Mouse (Mus musculus): ENCODE data around the gene Ccl6. TPM values are rescaled to one million over a fixed set of nuclear protein-coding genes. Genes with fewer than 3 reads are reported as not detected.
A peak's percentile ranks its signal among the peaks of the same experiment; 100 is the strongest.

The Ccl6 gene
- total RNA-seq, 2 experiments from 2014 or later: 9.9 to 12.8 TPM

DNA sequence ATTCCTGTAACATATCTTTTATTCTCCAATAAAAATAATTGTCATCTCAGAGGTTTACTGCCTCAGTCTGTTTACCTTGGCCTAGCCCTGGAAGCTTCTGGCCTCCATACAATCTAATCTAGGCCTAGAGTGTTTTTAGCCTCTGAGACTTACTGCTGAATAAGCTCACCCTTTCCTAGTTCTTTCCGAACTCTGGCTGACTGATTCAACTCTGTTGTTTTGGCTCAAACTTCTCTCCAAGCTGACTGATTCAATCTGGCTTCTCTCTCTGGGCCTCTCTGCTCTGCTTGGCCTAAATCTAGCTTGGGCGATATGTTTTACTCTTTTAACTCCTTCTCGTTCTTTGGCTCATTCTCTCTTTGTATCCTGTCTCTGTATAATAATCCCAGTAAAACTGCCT lies 6.1 kb upstream of the Ccl6 start:
- intact Hi-C loops (cut with DNase I): no loop called here
- no peak for DNase-seq

DNA sequence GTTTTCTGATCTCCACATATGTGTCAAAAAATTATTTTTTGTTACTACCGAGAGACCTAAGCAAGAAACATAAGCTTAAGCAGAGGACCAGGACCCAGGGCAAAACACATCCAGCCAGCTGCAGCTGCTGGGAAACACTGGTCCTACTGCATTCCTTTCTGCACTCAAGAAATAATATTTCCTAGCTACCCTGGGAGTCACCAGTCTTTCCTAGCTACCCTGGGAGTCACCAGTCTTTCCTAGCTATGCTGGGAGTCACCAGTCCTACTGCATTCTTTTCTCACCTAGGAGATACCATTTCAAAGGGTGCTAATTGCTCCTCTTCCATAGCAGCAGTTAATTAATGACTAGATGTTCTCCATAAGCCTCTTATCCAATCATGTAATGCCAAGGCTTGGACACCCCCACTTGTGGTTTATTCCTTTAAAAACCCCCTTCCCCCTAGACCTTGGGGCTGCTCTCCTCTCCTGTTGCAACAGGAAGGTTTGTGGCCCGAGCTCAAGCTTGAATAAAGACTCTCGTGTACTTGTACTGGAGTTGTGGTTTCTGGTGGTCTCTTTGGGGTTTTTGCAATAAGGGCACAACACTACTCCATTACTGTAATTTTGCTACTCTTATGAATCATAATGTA lies 5.4 kb upstream of the Ccl6 start:
- intact Hi-C loops (cut with DNase I): no loop called here
- no peak for DNase-seq

DNA sequence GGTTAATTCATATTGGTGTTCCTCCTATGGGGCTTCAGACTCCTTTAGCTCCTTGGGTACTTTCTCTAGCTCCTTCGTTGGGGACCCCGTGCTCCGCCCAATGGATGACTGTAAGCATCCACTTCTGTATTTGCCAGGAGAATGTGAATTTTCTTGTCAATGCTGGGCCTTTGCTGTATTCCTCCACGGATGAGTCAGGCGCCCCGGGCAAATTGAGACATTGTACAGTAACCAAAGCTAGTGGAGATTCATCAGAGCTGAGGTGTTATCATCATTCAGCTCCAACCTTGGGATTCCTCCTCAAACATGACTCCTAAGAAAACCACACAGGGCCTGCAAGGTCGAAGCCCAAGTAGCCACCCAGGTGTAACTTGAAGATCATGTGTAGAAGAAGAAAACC lies 4.9 kb upstream of the Ccl6 start:
- DNase-seq: no peak
- intact Hi-C loops (cut with DNase I): no loop called here

DNA sequence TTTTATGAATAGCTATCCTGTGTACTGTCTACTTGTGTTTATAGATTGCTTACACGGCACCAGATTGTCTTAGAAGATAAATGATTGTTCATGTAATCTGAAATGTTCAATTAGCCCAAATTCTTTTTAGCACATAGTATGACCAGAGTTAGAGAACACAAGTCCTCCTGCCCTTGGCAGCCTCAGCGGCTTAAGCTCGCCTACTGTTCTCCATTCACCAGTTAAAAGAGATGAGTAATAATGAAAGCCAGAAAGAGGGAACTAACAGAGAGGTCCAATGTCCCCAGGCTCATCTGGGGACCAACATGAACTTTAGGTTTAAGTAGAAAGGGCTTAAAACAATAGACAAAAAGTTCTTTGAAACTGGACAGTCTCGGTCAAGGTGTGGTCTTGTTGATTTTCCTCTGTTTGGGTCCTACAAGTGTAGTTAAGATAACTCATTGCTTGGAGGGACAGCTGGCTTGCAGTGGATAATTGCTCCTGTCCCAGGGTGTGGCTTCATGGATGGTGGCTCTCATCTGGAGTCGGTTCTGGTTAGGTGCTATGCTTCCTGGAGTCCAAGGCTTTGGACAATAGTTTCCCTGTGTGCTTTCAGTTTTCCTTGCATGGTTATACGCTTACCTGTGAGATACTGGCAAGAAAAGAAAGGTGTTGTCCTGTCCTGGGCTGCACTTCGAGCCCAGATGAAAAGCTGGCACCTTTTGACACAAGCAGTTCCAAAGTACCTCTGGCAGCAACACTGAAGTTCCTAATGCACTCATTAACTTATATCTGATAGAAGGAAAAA lies 3.0 kb upstream of the Ccl6 start:
- DNase-seq: no peak

DNA sequence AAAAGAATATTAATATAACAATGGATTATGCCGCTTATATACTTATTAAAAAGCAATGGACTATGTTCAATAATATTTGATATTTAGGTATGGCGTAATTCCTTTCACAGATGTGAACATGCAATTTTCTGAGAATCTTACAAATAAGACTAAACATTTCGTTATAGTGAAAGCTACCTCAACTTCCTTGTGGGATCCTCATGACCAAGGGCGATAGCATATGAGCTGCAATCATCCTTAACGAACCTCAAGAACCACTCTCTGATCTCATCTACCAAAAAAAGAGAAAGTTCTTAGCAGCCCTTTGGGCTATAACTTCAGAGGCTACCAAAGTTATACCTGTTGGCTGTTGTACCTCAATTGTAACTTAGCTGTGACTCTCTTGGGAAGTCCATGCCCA lies 566 bp upstream of the Ccl6 start:
- intact Hi-C loops (cut with DNase I): no loop called here
- no peak for DNase-seq

More for the DNA sequence above, 3.0 kb upstream of the Ccl6 start:
- intact Hi-C loops (cut with DNase I): no loop called here

DNA sequence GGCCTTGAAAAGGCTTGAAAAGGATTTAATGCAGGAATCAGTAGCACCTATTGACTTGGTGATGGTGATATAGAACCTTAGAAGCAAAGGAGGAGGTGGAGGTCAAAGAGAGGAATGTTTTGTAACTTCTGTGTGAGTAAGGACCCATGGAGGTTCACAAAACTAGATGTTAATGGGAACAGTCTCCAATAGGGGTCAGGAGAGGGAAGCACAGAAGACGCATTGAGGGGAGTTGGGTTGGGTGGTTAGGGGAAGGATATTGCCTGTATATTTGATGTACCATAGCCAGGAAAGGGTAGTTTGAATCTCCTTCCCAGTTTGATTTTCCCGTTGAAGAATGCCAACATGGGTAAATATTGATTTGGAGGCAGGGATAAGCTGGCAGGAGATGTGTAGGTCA lies 8.7 kb downstream of the Ccl6 start:
- intact Hi-C loops (cut with DNase I): no loop called here
- DNase-seq: no peak

DNA sequence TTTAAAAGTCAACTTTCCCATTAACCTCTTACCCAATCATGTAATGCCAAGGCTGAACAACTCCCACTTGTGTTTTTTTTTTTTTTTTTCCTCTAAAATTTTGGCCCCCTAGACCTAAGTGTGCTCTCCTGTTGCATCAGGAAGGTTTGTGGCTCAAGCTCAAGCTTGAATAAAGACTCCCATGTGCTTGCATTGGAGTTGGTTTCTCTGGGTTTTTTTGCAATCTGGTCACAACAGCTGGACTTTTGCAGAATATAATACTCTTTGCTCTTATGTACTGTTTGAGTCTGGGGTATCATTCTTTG lies 9.5 kb downstream of the Ccl6 start:
- DNase-seq: no peak
- intact Hi-C loops (cut with DNase I): no loop called here

DNA sequence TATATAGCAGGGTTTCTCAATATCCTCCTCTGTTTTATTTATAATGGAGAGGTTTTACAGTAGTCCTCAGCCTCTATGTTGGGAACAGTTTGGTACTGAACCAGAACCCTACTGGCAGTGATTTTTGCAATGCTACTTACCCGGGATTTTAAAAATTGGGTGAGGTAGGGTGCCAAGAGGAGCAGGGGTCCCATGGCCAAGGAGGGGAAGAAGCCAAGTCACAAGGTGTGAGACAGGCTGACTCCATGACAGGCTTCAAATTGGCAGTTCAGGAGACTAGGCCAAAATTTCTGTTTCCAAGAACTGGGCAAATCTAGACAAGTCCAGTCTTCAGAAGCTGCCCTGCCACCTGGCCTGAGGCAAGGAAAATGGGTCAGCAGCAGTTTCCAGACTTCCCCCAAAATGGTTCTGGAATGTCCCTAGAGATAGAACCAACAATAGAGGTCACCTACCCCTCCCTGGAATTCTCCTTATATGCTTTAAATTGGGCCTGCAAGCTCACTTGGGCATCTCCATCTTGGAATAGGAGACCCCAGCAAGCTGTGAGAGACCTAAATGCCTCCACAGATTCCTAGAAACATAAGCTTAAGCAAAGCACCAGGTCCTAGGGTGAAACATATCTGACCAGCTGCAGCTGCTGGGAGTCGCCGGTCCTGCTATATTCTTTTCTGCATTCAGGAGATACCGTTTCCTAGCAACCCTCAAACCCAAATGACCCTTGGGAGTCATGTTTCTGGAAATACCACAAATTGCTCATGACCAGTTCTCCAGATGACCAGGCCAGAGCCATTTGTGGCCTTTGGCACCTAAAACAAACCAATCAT lies 10.0 kb downstream of the Ccl6 start:
- DNase-seq: peak in 1 of 2 experiments; percentile 14
- intact Hi-C loops (cut with DNase I): no loop called here

DNA sequence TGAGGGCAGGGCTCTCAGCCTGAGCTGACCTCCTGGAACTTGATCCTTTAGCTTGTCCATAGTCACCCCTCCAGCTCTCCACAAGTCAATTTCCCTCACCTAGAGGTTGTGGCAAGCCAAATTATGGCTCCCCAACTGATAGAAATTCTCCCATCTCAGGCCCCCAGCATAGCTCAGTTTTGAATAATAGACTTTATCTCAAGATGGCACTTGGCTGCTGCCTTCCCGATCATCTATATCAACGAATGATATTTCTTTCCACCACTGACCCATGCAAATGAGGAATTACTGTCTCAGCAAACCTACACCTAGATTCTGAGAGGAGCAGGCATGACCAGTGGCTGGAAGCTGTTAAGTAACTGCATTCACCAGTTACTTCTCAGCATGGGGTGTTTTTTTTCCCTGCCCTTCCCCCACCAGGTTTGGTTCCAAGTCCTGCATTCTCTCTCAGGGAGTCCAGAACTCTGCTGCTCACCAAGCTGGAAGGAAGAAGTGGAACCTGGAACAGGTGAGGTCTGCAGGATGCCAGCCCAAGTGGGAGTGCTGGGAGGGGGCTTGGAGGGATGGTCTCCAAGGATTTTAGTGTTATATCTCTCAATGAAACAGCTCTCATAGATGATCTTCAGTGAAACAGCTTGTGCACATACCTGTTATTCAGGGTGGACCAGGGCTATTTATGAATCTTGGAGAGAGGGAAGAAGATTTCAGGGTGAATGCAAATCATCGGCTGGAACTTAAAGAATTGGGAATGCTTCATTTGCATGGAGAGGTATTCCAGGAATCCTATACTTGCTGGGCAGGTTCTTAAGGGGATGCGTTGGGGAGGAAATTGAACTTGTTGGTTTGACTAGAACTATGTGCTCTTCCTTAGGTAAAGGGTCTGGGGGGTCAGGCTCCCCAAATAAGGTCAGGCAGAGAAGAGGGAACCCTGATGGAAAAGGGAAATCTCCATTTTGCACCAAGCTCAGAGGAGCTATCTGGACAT lies 11.0 kb downstream of the Ccl6 start:
- intact Hi-C loops (cut with DNase I): no loop called here
- no peak for DNase-seq

DNA sequence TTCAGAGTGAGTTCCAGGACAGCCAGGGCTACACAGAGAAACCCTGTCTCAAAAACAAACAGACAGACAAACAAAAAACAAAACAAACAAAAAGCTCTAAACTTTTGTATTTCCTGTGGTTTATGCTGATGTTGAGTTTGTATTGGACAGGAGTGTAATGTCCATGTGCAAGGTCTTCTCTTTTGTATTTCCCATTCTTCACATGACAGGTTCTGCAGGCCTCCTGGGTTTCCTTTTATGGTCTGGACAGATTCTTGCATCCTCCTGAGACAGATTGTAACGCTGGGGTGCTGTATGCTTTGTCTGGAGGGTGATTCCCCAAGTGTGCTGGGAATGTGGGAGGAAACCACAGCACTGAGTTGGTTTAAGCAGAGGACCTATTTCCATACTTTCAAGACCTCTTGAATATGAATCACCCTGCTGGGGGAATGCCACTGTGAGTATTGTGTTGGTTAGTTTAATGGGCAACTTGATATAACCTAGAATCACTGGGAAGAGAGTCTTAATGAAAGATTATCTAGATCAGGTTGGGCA lies 12.1 kb downstream of the Ccl6 start:
- no peak for DNase-seq
- intact Hi-C loops (cut with DNase I): no loop called here

DNA sequence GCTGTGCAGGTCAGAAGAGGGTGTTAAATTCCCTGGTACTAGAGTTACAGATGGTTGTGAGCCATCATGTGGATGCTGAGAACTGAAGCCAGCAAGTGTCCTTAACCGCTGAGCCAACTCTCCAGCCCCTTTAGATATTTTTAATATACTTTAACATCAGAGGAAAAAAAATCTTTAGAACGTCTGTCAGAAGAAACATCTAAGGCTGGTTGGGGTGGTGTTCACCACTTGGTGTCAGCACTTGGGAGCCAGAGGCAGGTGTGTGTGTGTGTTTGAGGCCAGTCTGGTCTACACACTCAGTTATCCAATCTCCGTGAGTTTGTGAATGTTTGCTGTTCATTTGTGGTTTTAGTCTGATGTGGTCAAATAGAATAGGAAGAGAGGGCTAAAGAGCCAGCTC lies 13.9 kb downstream of the Ccl6 start:
- intact Hi-C loops (cut with DNase I): no loop called here
- DNase-seq: no peak

DNA sequence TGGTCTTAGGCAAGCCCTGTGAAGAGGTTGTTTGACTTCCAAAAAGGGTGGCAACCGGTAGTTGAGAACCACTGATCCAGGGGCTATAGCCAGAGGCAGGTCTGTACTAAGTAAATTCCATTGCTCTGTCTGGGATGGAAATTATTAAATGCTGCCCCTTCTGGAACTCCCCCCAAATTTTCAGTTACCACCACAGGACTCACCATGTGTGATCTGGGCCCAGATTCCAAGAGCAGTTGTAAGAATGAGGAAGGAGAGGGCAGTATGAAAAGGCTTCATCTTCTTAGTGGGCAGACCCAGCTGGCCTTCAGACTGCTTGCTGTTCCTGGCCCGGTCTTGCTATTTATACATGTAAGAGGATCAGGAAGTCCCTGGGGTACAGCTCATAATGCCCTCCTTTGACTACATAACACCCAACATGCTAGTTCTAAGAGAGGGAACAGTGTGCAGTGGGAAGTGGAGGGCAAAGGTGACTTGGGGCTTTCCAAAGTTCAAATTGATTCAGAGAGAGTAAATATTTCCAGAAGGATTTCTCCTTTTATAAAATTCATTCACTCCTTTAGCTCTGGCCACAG lies 14.6 kb downstream of the Ccl6 start, which contains the start of gene Ccl9:
TSS of gene Ccl9 (minus strand) at position 451 of the 575 bp plus-strand sequence.
- DNase-seq: no peak
- intact Hi-C loops (cut with DNase I): no loop called here

DNA sequence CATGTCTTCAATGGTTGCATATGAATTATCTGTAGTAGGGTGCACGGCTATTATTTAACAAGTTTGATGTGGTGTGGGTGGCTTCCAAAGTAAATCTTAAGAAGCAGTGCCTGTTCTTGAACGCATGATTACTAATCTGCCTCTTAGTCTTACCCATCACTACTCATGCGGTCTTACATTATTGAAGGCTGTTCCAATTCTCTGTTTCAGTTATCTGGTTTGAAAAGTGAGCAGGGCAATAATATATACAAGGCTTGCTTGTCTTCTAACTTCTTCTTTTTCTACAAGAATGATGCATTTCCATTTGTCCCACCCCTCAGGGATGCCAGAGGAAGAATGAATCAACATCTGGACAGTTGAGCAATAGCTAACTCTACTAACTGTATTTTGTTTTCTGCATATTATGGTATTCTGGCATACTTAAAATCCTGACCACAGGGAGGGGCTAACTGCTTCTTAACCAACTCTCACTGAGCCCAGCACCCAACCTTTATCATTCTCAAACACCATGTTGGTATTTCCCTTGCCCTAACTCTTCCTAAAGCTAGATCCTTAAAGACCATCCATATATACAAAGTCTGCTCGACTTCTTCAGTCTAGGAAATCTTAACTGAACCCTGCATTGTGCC lies 15.8 kb downstream of the Ccl6 start:
- intact Hi-C loops (cut with DNase I): no loop called here
- no peak for DNase-seq

DNA sequence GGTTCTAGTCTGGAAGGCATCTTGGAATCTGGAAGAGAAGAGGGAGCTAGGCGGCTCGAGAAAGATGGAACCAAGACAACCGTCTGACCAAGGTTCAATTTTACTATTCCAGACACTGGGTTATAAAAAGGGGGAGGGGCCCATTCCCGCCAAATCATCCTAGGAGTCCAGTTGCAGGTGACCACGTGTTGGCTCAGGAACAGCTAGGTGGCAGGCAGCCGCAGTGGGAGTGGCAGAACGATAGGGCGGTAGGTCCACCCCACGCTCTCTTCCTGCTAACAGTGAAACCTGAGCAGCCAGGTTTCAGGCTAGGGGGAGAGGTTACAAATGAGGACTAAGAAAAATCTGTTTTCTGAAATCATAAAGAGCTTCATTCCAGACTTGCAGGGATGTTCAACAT lies 20.1 kb downstream of the Ccl6 start:
- intact Hi-C loops (cut with DNase I): no loop called here
- DNase-seq: no peak

DNA sequence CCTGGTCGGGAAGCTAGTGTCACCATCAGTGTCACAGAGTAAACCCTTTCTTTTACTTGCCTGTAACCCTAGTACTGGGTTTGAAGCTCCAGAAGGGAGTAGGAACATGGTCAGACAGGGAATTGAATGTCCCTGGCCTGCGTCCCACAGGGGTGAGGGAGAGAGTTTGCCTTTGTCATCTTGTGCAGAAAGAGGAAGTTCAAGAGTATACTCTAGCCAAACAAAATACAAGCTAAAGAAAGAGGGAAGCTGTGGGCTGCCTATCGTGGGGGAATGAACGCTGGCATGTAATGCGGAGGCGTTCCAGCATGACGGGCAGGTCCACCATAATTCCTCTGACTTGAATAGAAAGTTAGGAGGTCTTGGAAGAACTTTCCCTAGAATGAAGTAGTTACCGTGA lies 20.7 kb downstream of the Ccl6 start:
- peak; percentile 46 to 49 for DNase-seq
- intact Hi-C loops (cut with DNase I): no loop called here

DNA sequence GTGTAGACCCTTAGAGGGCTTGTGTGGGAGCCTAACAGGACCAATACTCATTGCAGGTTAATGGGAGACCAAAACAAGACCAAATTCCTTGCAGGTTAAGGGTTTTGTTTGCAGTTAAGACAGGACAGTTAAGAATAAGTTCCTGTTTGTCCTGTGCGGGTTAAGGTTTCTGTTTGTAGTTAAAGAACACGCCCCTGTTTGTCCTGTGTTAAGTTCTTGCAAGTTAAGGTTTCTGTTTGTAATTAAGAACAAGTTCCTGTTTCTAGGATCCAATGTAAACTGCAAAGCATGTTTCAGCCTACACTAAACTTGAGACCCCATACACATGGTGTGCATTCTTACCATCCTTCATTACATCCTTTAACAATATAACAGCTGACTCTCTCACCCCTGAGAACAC lies 22.7 kb downstream of the Ccl6 start:
- intact Hi-C loops (cut with DNase I): no loop called here
- no peak for DNase-seq

DNA sequence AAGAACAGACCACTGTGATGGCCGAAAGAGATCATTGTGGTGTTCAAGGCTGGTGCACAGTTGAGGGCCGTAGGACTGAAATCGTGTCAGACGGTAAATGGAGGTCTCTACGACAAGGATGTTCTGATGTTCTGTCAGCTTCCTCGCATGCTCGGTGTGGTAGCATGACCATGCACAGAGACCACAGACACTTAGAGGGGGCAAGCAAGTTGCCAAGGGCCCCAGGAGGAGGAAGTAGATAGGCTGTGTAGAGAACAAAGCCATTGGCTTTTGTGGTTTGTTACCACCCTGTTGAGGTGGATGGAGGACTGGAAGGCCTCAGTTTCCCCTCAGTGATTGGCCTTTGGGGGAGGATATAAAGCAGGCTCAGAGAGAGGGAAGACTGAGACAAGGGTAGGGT lies 23.6 kb downstream of the Ccl6 start:
- intact Hi-C loops (cut with DNase I): no loop called here
- no peak for DNase-seq

DNA sequence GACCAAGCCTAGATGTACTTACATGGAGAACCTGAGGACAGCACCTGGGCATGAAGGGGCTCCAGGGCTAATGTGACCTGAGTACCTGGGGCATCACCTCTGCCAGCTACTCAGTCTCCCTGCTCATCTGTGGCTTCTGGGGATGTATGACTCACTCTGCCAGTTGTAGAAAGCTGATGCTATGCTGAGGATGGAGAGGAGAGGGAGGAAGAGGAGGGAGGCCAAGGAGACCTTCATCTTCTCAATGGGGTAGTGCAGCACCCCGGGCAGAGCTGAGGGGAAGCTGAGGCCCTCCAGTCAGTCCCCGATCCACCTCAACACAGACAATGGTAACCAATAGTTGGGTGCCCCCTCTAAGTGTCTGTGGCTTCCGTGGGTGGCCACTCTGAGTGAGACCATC lies 24.1 kb downstream of the Ccl6 start:
- DNase-seq: no peak
- intact Hi-C loops (cut with DNase I): no loop called here

DNA sequence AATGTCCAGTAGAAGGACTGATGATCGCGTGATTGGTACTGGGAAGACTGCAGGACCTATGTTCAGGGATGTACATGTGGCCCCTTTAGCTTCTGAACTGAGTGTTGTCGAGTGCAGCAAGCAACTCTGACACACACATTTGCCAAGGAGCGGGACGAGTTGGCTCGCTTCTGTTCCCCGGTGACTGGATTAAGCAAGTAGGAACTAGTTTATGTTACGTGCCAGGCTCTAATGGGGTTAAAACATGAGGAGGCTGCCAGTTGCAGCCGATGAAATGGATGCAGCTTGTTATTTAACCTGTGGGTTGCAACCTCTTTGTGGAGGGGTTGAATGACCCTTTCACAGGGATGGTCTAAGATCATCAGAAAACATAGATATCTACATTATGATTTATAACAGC lies 24.8 kb downstream of the Ccl6 start:
- intact Hi-C loops (cut with DNase I): no loop called here

More for the DNA sequence above, 24.8 kb downstream of the Ccl6 start:
- no peak for DNase-seq
